Mouse (Mus musculus) ovary, postnatal 36 days (tissue): ENCODE results near the gene Scgb1b20.
"Not testable (repeated sequence)": the region's sequence is repeated elsewhere in the genome, so short reads cannot be mapped to it uniquely, and the experiment has no call there.

Experiments
- DNase-seq: peaks from one replicate; pipeline ENCODE4 v3.0.0; 2022; ENCODE audit warnings: low spot score, mixed read lengths

Scgb1b20 gene

DNA sequence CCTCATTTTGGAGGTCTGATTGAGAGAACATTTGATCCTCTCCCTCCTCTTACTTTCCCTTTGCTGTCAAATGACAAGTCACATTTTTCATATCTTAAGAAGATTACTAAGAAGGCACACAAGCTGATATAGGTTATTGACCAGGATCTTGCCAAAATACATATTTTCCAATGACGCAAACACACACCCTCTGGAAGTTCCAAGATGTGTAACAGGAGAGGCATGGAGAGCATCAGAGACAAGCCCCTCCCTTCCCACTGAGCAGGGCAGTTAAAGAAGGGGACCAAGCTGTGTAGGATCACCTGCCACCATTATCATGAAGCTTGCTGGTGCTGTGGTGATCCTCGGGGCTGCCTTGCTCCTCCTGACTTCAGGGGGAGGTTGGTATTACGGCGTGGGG lies at the start of gene Scgb1b20:
TSS of gene Scgb1b20 (plus strand) at position 301 of the 400 bp plus-strand sequence.
- not testable (repeated sequence) for DNase-seq

DNA sequence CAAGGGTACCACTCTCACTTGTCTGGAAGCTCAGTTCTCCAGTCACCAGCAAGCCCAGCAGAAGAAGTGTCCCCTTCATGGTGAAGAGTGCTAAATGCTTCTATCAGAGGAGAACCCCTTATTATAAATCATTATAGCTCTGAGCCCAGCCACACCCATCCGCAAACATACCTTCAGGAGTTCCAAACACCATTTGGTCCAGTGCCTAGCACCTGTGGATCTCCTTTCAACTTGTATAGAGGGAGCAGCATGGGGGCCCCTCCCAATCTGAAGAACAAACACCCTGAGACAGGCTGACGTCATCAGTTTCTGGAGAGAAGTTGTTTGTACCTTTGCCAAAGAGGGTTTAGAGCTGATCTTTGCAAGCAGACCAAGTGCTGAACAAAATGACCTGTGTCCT lies 6.8 kb upstream of the Scgb1b20 start, which contains the start of gene Scgb2b20:
TSS of gene Scgb2b20 (minus strand) at position 101 of the 400 bp plus-strand sequence.
- not testable (repeated sequence) for DNase-seq

DNA sequence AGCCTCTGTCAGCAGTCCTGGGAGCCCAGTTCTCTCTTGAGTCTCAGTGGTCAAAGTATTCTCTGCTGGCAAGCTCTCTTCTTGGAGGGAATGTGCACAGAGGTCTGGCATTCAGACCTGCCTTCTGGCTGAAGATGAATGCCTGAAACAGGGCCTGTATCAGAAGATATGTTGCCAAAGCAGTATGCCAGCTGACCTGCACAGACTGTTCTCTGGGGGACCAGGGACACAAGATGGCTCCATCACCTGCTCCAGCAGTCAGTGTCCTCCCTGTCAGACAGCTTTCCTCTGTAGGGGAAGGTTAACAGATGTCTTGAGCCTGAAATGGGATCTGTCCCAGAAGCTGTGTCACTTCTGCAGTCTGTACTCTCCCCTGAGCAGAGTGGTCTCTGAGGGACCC lies 26.7 kb downstream of the Scgb1b20 start:
- DNase-seq, result not testable (repeated sequence)

DNA sequence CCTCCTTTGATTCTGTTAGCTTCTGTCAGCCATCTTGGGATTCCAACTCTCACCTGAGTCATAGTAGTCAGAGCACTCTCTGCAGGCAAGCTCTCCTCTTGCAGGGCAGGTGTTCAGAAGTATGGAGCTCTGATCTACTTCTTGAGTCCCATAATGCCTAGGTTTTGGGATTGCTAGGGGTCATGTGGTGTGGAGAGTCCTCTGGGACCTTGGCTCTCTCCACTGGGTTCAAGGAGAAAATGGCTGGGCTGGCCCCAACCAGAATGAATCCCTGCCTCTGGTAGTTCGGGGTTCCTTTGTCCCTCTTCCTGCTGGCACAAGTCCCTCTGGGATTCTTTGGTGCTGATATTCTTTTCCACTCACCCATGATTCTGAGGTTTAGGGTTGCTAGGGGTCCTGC lies 28.6 kb downstream of the Scgb1b20 start:
- no peak for DNase-seq

DNA sequence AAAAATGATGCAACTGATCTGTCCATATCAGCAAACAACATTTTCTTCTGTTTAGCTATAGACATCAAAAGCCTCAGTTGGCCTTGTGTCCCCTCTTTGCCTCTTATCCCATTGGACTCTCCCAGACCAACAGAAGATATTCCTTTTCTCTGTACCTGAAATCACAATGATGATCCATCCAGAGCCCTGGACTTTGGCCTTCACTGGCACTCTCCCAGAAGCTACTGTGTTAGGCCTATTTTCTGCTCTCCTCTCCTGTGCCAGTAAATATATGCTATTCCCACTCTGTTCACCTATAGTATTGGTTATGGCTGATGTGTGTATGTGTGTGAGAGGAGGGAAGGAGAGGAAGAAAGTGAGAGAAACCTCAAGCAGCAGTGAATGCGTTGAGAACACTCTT lies 36.6 kb downstream of the Scgb1b20 start:
- DNase-seq, result not testable (repeated sequence)
